Mouse (Mus musculus) liver (tissue): ENCODE data around the gene Slc7a3.
"Not testable (repeated sequence)": the region's sequence is repeated elsewhere in the genome, so short reads cannot be mapped to it uniquely, and the experiment has no call there.

ENCODE experiments used
- DNase-seq: peaks from one replicate; pipeline ENCODE4 v3.0.0-alpha.2; 2020; ENCODE audit warnings: mixed read lengths

Slc7a3 gene

DNA sequence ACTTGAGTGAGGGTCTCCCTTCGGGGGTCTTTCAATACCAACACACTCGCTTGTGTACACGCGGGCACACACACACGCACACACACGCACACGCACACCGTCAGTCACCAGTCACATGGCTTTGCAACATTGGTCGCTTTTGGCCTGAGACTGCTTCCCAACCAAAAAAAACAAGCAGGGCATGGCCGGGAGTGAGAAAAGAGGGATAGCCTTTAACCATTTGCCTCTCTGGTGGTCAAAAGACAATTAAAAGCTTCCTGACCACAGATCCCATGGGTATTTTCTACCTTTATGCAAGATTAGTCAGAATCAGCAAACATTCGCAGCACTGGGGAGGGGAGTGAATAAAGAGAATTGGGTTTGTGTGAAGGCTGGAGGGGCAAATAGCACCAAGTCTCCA, at the start of gene Slc7a3:
Gene Slc7a3 (minus strand): TSS at position 101 of the 400 bp plus-strand sequence.
- DNase-seq: no peak

- DNase-seq: no peak
Measured at GRCm38 (mm10) chrX:101131992-101132791, 46.4 kb upstream of the Slc7a3 start.

- DNase-seq: peak; percentile 68
Measured at GRCm38 (mm10) chrX:101131001-101131400, 45.2 kb upstream of the Slc7a3 start.

GRCm38 (mm10) chrX:101128559-101128958, 42.7 kb upstream of the Slc7a3 start:
- DNase-seq: no peak

DNA sequence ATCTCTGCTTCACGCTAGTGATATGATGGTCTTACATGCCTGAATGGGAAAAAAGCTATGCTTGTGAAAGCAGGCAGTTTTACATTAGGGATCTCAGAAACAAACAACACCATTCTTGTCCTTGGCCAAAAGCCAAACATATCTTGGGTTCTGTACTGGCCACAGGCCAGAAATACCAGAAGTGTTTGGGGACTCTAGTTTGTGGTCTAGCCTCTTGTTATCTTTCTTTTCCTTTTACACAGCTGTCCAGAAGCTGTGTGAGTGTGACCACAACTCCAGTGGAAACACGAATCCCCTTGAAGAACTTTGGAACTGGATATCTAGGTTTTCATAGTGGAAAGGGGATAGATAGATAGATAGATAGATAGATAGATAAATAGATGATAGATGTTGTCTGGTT, 41.2 kb upstream of the Slc7a3 start:
- no peak for DNase-seq

DNA sequence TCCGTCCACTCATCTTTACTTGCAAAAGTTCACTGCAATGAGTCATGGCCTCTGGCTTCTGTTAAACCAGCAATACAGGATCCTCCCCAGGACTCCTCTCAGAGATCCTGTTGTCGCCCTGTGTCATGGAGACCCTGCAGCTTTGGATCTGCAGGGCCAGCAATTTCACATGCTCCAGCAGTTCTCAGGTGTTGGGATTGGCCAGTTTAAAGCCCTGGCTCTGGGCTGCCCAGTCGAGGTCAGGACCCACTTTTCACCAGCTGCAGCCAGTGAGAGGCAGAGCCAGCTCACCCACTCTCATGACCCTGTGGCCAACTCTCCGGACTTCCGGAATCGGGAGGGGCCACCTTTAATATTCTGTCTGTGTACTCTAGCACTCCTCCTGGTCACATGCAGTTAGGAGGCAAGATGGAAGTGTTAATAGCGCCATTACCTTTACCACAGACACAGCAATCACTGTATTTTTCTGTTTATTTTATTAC, 40.7 kb upstream of the Slc7a3 start:
- DNase-seq: no peak

DNA sequence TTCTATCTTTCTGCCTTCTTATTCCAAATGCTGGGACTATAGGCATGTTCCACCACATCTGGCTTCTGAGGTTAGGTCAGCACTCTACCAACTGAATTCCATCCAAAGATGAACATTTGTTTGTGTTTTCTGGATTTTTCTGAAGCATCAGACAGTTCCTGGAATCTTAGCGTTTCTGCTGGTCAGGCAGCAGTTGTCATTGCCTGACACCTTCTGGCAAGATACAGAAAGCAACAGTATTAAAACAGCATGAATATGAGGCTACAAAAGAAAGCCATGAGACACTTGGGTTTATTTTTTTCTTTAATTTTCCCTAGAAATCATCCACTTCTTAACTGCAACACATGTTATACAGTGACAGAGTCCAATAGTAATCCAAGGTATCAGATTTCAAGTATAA, 34.7 kb upstream of the Slc7a3 start:
- DNase-seq: no peak

GRCm38 (mm10) chrX:101085211-101085610, 609 bp downstream of the Slc7a3 start:
- not testable (repeated sequence) for DNase-seq

- no peak for DNase-seq
Measured at GRCm38 (mm10) chrX:101084192-101084591, 1.6 kb downstream of the Slc7a3 start.

- DNase-seq: no peak
Measured at GRCm38 (mm10) chrX:101065245-101065644, 20.6 kb downstream of the Slc7a3 start.

DNA sequence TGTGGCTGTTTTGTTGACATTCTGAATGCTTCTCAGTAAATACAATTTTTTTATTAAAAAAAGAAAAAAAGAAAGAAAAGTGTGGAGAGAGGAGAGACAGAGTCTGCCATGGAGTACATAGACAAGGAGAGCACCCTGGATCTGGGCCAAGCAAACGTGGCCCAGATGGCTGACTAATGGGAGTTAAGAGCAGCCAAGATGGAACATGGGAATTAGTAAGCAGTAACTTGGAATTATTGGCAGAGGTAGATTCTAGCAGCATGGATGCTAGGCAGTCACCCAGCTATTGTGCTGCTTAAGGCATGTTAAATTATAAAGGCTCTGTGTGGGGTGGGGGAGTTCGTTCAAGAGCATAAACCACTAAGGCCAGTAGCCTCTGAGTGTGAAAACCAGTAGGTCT, 22.3 kb downstream of the Slc7a3 start:
- no peak for DNase-seq

- DNase-seq: no peak
Measured at GRCm38 (mm10) chrX:101059541-101059940, 26.3 kb downstream of the Slc7a3 start, which contains the start of gene Tex11. TSS of gene Tex11 (minus strand) at chrX:101059667.
